Mouse (Mus musculus): ENCODE measurements around the gene Arhgap45.

Arhgap45 gene

GRCm38 (mm10) chr10:79986963-79987362 lies 29.5 kb upstream of the Arhgap45 start:
- peak; percentile 89 for DNase-seq (ENCODE audit: low read depth, low spot score)

GRCm38 (mm10) chr10:79987771-79988505 lies 28.5 kb upstream of the Arhgap45 start:
- DNase-seq (ENCODE audit: low read depth, low spot score) = no peak

GRCm38 (mm10) chr10:79988506-79989271 lies 27.8 kb upstream of the Arhgap45 start, which contains the start of gene Cnn2:
Gene Cnn2, plus strand, starts transcription at chr10:79988584.
- no peak for DNase-seq (ENCODE audit: low read depth, low spot score)

- DNase-seq (ENCODE audit: low read depth, low spot score) = no peak
Measured at GRCm38 (mm10) chr10:79989272-79989786, 27.1 kb upstream of the Arhgap45 start.

- DNase-seq (ENCODE audit: low read depth, low spot score) = no peak
Measured at GRCm38 (mm10) chr10:79989870-79990269, 26.6 kb upstream of the Arhgap45 start.

GRCm38 (mm10) chr10:79991099-79991498 lies 25.4 kb upstream of the Arhgap45 start:
- peak; percentile 62 for DNase-seq (ENCODE audit: low read depth, low spot score)

GRCm38 (mm10) chr10:79991548-79991947 lies 24.9 kb upstream of the Arhgap45 start:
- DNase-seq (ENCODE audit: low read depth, low spot score) = no peak

GRCm38 (mm10) chr10:79994397-79995115 lies 21.9 kb upstream of the Arhgap45 start:
- no peak for DNase-seq (ENCODE audit: low read depth, low spot score)

DNA sequence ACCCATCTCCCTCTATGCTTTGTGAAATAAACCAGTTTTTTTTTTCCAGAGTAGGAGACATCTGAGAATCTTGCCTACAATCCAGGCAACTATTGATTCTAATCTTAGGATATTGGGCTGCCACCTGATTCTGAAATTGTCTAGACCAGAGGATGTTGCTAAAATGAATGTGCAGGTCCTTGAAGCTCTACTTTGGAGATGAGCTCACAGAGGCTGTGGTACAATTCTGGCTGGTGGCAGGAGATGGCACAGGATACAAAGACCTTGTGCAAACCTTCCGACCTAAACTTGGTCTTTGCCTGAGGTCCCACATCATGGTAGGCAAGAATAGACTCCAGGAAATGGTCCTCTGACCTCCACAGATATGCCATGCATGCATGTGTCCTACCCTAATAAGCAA lies 20.8 kb upstream of the Arhgap45 start:
- DNase-seq (ENCODE audit: low read depth, low spot score) = no peak

- DNase-seq (ENCODE audit: low read depth, low spot score) = peak; percentile 95
Measured at GRCm38 (mm10) chr10:79996272-79997033, 20.0 kb upstream of the Arhgap45 start, which contains the start of gene Abca7. Gene Abca7, plus strand, starts transcription at chr10:79996494.

- DNase-seq (ENCODE audit: low read depth, low spot score) = peak; percentile 91
Measured at GRCm38 (mm10) chr10:79997034-79997760, 19.3 kb upstream of the Arhgap45 start.

DNA sequence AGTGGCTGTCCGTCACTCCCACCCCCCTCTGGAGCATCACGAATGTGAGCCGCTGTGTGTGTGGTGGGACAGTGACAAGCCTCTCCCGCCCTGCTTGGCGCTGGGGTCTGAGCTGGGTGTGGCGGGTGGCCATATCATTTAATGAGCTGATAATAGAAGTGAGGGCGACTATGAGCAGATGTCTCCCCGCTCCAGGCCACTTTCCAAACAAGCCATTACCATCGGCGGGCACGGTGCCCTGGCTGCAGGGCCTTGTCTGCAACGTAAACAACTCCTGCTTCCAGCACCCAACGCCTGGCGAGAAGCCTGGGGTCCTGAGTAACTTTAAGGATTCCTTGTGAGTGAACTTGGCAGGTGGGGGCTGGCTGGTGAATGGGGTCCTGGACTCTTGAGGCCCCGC lies 18.6 kb upstream of the Arhgap45 start:
- DNase-seq (ENCODE audit: low read depth, low spot score) = no peak

GRCm38 (mm10) chr10:80001945-80002344 lies 14.5 kb upstream of the Arhgap45 start:
- no peak for DNase-seq (ENCODE audit: low read depth, low spot score)

DNA sequence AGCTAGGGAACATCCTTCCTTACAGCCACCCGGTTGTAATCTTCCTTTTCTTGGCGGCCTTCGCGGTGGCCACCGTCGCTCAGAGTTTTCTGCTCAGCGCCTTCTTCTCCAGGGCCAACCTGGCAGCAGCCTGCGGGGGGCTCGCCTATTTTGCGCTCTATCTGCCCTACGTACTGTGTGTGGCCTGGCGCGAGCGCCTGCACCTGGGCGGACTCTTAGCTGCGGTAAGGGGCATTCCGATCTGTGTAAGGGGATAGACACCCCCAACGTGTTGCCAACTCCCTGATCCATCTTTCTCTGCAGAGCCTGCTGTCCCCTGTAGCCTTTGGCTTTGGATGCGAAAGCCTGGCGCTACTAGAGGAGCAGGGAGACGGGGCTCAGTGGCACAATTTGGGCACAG lies 13.6 kb upstream of the Arhgap45 start:
- DNase-seq (ENCODE audit: low read depth, low spot score) = no peak

DNA sequence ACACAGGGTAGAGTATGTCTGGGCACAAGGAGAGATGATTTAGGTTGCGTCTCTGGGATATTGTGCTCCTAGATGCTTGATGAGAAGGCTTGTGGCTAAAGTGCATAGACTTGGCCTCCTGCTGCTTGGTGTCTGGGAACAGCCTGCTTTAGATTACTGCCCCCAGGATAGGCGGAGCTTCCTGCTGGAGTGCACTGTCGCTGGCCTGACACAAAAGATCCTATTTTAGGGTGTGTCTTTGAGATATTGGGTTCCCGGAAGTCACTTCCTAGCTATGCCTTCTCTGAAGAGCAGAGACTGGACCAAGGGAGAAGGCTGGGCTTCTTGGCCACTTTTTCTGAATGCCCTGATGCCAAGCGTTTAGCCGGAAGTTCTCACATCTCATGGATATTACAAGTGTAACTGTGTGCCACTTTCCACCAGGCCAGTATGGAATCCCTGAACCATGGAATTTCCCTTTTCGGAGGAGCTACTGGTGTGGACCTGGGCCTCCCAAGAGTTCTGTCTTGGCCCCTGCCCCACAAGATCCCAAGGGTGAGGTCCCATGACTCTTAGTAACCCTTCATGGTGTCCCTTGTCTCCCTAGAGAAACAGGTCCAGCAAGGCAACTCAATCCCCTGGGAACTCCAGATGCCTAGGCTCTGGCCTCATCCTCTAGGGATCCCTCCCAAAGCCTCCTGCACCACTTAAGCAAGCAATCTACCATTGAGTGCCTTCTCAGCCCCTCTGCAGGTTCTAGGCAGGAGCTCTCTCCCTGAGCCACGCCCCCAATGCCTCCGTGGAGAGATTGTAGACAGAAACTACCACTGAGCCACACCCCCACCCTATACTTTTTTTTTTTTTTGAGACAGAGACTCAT lies 12.8 kb upstream of the Arhgap45 start:
- DNase-seq (ENCODE audit: low read depth, low spot score) = peak; percentile 65

DNA sequence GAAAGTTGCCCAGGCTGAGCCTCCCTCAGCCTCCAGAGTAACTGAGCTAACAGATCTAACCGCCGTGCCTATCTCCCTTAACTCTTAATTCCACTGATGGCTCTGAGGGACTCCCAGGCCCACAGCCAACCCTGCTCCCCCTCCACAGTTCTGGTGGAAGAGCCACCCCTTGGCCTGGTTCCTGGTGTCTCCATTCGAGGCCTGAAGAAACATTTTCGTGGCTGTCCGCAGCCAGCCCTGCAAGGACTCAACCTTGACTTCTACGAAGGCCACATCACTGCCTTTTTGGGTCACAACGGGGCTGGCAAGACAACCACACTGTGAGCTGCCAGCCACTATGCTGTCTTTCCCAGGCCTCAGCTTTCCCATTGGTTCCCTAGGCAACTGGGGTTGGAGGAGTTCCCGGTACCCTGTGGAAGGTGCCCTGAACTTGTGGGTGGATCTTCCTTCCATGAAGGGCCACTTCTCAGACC lies 12.2 kb upstream of the Arhgap45 start:
- DNase-seq (ENCODE audit: low read depth, low spot score) = no peak

GRCm38 (mm10) chr10:80011740-80012139 lies 4.7 kb upstream of the Arhgap45 start:
- DNase-seq (ENCODE audit: low read depth, low spot score) = no peak

DNA sequence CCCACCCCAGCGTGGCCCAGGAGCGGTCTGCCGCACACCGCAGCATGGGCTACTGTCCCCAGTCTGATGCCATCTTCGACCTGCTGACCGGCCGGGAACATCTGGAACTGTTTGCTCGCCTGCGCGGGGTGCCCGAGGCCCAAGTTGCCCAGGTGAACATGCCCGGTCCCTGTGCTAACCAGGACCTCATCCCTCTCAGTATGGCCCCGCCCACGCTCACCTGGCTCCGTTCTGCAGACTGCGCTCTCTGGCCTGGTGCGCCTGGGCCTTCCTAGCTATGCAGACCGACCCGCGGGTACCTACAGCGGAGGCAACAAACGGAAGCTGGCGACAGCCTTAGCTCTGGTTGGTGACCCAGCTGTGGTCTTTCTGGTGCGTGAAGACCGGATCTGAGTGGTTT lies 2.8 kb upstream of the Arhgap45 start:
- no peak for DNase-seq (ENCODE audit: low read depth, low spot score)

DNA sequence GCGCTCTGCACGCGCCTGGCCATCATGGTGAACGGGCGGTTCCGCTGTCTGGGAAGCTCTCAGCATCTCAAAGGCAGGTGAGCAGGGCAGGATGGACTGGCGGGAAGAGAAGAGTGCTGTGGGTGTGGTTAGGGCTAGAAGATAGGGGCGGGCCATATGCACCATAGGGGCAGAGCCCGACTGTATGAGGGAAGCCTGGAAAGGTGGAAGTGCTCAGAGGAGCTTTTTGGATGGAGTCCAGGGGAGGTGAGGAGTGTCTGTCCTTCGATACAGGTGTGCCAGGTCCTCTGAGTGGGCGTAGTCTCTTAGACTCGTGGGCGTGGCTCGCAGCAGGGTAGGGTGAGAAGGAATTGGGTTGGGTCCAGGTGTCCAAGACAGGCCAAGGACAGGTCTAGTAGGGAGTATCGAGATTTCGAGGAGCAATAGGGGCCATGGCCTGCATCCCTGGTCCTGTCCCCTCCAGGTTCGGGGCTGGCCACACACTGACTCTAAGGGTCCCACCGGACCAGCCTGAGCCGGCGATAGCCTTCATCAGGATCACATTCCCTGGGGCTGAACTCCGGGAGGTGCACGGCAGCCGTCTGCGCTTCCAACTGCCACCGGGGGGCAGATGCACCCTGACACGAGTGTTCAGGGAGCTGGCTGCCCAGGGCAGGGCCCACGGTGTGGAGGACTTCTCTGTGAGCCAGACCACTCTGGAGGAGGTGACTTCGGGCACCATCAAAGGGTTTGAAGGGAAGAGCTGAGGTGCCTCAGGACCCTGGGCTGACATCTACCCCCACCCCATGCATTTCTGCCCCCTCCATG lies 1.8 kb upstream of the Arhgap45 start:
- DNase-seq (ENCODE audit: low read depth, low spot score) = peak; percentile 67

Measured in ES-CJ7 (cell line).